Mouse (Mus musculus): ENCODE measurements around the gene Dazap2. TPM values are rescaled to one million over a fixed set of nuclear protein-coding genes. Genes with fewer than 3 reads are reported as not detected.

Dazap2 gene
- polyA plus RNA-seq, 1 experiment, result 1,115 TPM

- 29% methylated on average over 9 of the region's 9 CpGs for WGBS
- H3K27ac ChIP-seq (ENCODE audit: control insufficient read depth, insufficient read depth, low read length), result peak overlapping the region; percentile 75
- H3K4me1 ChIP-seq (replicated peaks; ENCODE audit: control insufficient read depth, insufficient read depth, low read length), result peaks cover 38% of the 10 kb centered on the region
- no peak overlapping the region for H3K4me3 ChIP-seq (ENCODE audit: control insufficient read depth, insufficient read depth, low read length)
- no peak for DNase-seq
- H3K36me3 ChIP-seq (ENCODE audit: control insufficient read depth, insufficient read depth, low read length), result peaks cover 13% of the 10 kb centered on the region
- H3K27me3 ChIP-seq (ENCODE audit: control insufficient read depth, insufficient read depth, low read length), result no peaks in the 10 kb centered on the region
- no peak for TF ChIP-seq CTCF (IDR thresholded peaks at IDR 0.05; ENCODE audit: borderline replicate concordance, control insufficient read depth, extremely low read depth, insufficient read depth, low read length, poor library complexity)
- no peak for TF ChIP-seq POLR2A (IDR thresholded peaks at IDR 0.05; ENCODE audit: control insufficient read depth, extremely low read depth, insufficient read depth, low read length, poor library complexity)
These were observed 50.5 kb downstream of the Dazap2 start for GRCm38 (mm10) chr15:100665411-100666218.

- Histone ChIP-seq H3K4me3 (ENCODE audit: control insufficient read depth, insufficient read depth, low read length) (peak overlapping the region; percentile 42), H3K36me3 (ENCODE audit: control insufficient read depth, insufficient read depth, low read length) (peaks cover 9% of the 10 kb centered on the region), H3K27me3 (ENCODE audit: control insufficient read depth, insufficient read depth, low read length) (no peaks in the 10 kb centered on the region), H3K4me1 (replicated peaks; ENCODE audit: control insufficient read depth, insufficient read depth, low read length) (peaks cover 38% of the 10 kb centered on the region), H3K27ac (ENCODE audit: control insufficient read depth, insufficient read depth, low read length) (peak overlapping the region; percentile 90)
- peak; percentile 39 for DNase-seq
- no peak for TF ChIP-seq CTCF (IDR thresholded peaks at IDR 0.05; ENCODE audit: borderline replicate concordance, control insufficient read depth, extremely low read depth, insufficient read depth, low read length, poor library complexity)
- under 1% methylated on average over 7 of the region's 7 CpGs for WGBS
These were observed 51.1 kb downstream of the Dazap2 start for GRCm38 (mm10) chr15:100666219-100666696.

DNA sequence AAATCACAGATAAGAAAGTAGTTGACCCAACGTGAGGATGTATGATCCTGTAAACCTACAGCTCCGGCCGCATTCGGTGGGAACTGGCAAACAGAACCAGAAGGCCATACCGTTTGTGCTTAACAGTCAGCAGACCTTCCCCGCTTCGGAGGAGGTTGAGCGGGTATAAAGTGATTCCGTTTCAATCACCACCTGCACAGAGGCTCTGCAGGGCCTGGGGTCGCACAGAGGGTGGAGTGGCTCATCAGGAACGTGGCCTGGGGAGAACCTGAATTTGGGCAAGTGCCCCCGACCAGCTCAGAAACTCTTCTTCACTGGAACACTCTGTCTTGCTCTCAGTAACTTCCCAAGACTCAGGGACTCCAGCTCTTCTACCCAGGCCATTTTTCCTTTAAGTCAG lies 51.7 kb downstream of the Dazap2 start:
- DNase-seq, result peak; percentile 29
- H3K27ac ChIP-seq (ENCODE audit: control insufficient read depth, insufficient read depth, low read length), result peak overlapping the region; percentile 36
- WGBS, result 3% methylated on average over 12 of the region's 12 CpGs
- H3K36me3 ChIP-seq (ENCODE audit: control insufficient read depth, insufficient read depth, low read length), result peaks cover 6% of the 10 kb centered on the region
- no peaks in the 10 kb centered on the region for H3K27me3 ChIP-seq (ENCODE audit: control insufficient read depth, insufficient read depth, low read length)
- peaks cover 38% of the 10 kb centered on the region for H3K4me1 ChIP-seq (replicated peaks; ENCODE audit: control insufficient read depth, insufficient read depth, low read length)
- TF ChIP-seq CTCF (IDR thresholded peaks at IDR 0.05; ENCODE audit: borderline replicate concordance, control insufficient read depth, extremely low read depth, insufficient read depth, low read length, poor library complexity) (no peak), POLR2A (IDR thresholded peaks at IDR 0.05; ENCODE audit: control insufficient read depth, extremely low read depth, insufficient read depth, low read length, poor library complexity) (no peak)
- peak overlapping the region; percentile 38 for H3K4me3 ChIP-seq (ENCODE audit: control insufficient read depth, insufficient read depth, low read length)

DNA sequence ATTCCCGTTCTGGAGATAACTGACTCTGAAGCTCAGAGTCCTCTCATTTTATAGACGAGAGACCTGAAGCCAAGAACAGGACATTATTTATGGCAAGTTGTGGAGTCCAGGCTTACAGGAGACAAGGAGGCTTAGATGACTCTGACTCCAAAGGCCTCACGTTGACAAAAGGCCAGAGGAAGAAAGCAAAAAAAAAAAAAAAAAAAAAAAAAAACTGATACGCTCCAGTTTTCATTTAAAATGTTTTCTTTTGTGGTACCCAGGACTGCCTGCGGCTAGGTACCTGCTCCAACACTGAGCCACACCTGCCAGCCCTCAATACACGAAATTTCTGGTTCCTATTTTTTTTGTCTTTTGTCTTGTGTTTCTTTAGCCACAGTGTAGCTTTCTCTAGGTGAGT lies 52.3 kb downstream of the Dazap2 start:
- DNase-seq, result no peak
- Histone ChIP-seq H3K4me1 (replicated peaks; ENCODE audit: control insufficient read depth, insufficient read depth, low read length) (peaks cover 38% of the 10 kb centered on the region), H3K36me3 (ENCODE audit: control insufficient read depth, insufficient read depth, low read length) (no peaks in the 10 kb centered on the region; the same call in 1 of the 2 replicates), H3K27ac (ENCODE audit: control insufficient read depth, insufficient read depth, low read length) (peak overlapping the region; percentile 61), H3K4me3 (ENCODE audit: control insufficient read depth, insufficient read depth, low read length) (peak overlapping the region; percentile 38), H3K27me3 (ENCODE audit: control insufficient read depth, insufficient read depth, low read length) (no peaks in the 10 kb centered on the region)
- WGBS, result 10% methylated on average over 6 of the region's 6 CpGs
- no peak for TF ChIP-seq POLR2A (IDR thresholded peaks at IDR 0.05; ENCODE audit: control insufficient read depth, extremely low read depth, insufficient read depth, low read length, poor library complexity)
- no peak for TF ChIP-seq CTCF (IDR thresholded peaks at IDR 0.05; ENCODE audit: borderline replicate concordance, control insufficient read depth, extremely low read depth, insufficient read depth, low read length, poor library complexity)

DNA sequence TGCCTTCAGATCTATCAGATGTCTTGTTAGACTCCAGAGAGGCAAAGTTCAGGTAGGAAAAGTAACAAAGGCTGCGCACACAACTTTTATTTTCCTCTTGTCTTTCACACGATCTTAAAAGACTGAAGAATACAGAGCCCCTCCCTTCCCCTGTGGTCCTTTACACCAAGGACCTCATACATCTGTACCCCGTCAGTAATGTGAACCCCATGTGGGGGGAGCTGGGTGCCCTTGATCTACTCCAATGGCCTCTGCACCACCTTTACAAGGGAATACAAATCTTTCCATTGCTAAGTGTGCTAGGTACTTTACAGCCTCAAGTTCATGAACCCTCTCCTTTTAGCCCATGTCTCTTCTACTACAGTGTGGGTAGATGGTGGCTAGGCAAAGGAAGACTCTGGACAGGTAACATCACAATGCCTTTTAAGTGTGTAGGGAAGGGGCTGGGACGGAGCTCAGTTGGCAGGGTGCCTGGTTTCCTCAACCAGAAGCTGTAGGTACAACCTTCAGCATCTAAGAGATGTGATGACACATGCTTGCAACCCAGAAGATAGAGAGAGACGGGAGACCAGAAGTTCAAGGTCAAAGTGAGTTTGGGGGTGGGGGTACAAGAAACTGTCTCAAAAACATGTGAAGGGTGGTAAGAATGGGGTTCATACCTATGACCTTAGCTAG lies 52.9 kb downstream of the Dazap2 start:
- no peaks in the 10 kb centered on the region for H3K27me3 ChIP-seq (ENCODE audit: control insufficient read depth, insufficient read depth, low read length)
- peak overlapping the region; percentile 78 for H3K27ac ChIP-seq (ENCODE audit: control insufficient read depth, insufficient read depth, low read length)
- peaks cover 38% of the 10 kb centered on the region for H3K4me1 ChIP-seq (replicated peaks; ENCODE audit: control insufficient read depth, insufficient read depth, low read length)
- peak; percentile 59 for DNase-seq
- WGBS, result 8% methylated on average over 5 of the region's 5 CpGs
- TF ChIP-seq POLR2A (IDR thresholded peaks at IDR 0.05; ENCODE audit: control insufficient read depth, extremely low read depth, insufficient read depth, low read length, poor library complexity) (no peak), CTCF (IDR thresholded peaks at IDR 0.05; ENCODE audit: borderline replicate concordance, control insufficient read depth, extremely low read depth, insufficient read depth, low read length, poor library complexity) (no peak)
- no peaks in the 10 kb centered on the region for H3K36me3 ChIP-seq (ENCODE audit: control insufficient read depth, insufficient read depth, low read length)
- peak overlapping the region; percentile 12; the same call in 1 of the 2 replicates for H3K4me3 ChIP-seq (ENCODE audit: control insufficient read depth, insufficient read depth, low read length)

DNA sequence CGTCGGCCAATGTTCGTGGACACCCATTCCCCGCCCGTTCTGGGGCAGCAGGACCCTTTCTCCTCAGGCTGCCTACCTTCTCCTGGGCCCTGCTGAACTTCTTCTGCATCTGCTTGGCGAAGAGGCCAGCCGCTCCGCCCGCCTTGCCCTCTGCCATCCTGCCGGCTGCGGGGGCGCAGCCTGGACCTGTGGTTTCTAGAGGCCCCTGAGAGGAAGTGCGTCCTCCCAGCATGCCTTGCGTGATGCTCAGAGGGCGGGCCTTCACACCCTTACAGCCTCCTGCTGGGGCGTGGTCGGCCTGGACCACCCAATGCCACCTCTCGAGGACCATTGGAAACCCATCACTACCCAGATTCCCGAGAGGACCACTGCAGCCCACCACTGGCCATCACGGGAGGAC lies 54.2 kb downstream of the Dazap2 start, which contains the start of gene Bin2:
Gene Bin2 (minus strand): TSS at position 217 of the 400 bp plus-strand sequence.
- Histone ChIP-seq H3K4me3 (ENCODE audit: control insufficient read depth, insufficient read depth, low read length) (peak within 1 kb of the TSS; percentile 90), H3K27ac (ENCODE audit: control insufficient read depth, insufficient read depth, low read length) (peak within 1 kb of the TSS; percentile 79), H3K27me3 (ENCODE audit: control insufficient read depth, insufficient read depth, low read length) (no peaks in the 10 kb centered on the region), H3K4me1 (replicated peaks; ENCODE audit: control insufficient read depth, insufficient read depth, low read length) (peaks cover 38% of the 10 kb centered on the region), H3K36me3 (ENCODE audit: control insufficient read depth, insufficient read depth, low read length) (no peaks in the 10 kb centered on the region)
- peak; percentile 99 for TF ChIP-seq POLR2A (IDR thresholded peaks at IDR 0.05; ENCODE audit: control insufficient read depth, extremely low read depth, insufficient read depth, low read length, poor library complexity)
- TF ChIP-seq CTCF (IDR thresholded peaks at IDR 0.05; ENCODE audit: borderline replicate concordance, control insufficient read depth, extremely low read depth, insufficient read depth, low read length, poor library complexity), result no peak
- WGBS, result 6% methylated on average over 20 of the region's 20 CpGs
- DNase-seq, result peak; percentile 93
